11 mouse cellular contexts compared by ENCODE assay signal in genomic region chr9:113415511-113415931, GRCm38 (mm10).
DNase-seq lines count a peak whose midpoint lies in the region; ATAC-seq lines count a peak whose summit lies in the region.
"Had no signal": no experiment of that assay in that cellular context is flagged by ENCODE, and none has a peak within 500 bp of the region (broad histone marks: within the 10 kb centered on the region; RNA-seq: fewer than 3 reads in every experiment).

No protein-coding gene starts in this region.

- H3K9me3 ChIP-seq in lung, embryonic 16.5 days (ENCODE audit: control insufficient read depth, low read length) = no peaks in the 10 kb centered on the region
- no peaks in the 10 kb centered on the region for H3K9me3 ChIP-seq in forebrain, embryonic 16.5 days (ENCODE audit: control insufficient read depth, low read length)

- no peaks in the 10 kb centered on the region for H3K27me3 ChIP-seq in lung, embryonic 16.5 days (ENCODE audit: control insufficient read depth, insufficient read depth, low read depth, low read length)
- H3K27me3 ChIP-seq in forebrain, embryonic 16.5 days (replicated peaks; ENCODE audit: control insufficient read depth, insufficient read depth, low read length) = no peaks in the 10 kb centered on the region

- no peaks in the 10 kb centered on the region for H3K36me3 ChIP-seq in lung, embryonic 16.5 days (ENCODE audit: control insufficient read depth, insufficient read depth, low read length)
- H3K36me3 ChIP-seq in forebrain, embryonic 16.5 days (ENCODE audit: control insufficient read depth, insufficient read depth) = no peaks in the 10 kb centered on the region

- ATAC-seq in lung, embryonic 16.5 days (ENCODE audit: low read depth) = peak; percentile 31; the same call in 1 of the 2 replicates
- peak; percentile 52 for ATAC-seq in forebrain, embryonic 16.5 days
- ATAC-seq: intestine, embryonic 16.5 days had no signal

- DNase-seq in lung, adult 18-20 months = no peak
- DNase-seq in embryo, embryonic 11 days = peak; percentile 19
- peak; percentile 9 for DNase-seq in retina, embryonic 14.5 days (ENCODE audit: low spot score)
- no peak for DNase-seq in MN1 (ENCODE audit: low spot score)
- no peak for DNase-seq in kidney, adult 11 months
- DNase-seq: adrenal gland, postnatal 25 days had no signal

- H3K4me3 ChIP-seq in lung, embryonic 16.5 days (ENCODE audit: low read length) = no peak overlapping the region
- H3K4me3 ChIP-seq in forebrain, embryonic 16.5 days (replicated peaks; ENCODE audit: low read length) = no peak overlapping the region

- H3K27ac ChIP-seq in lung, embryonic 16.5 days (ENCODE audit: low read length) = no peak overlapping the region
- no peak overlapping the region for H3K27ac ChIP-seq in forebrain, embryonic 16.5 days (ENCODE audit: low read length)
- H3K27ac ChIP-seq: liver, embryonic 14.5 days; macrophage had no signal

- 28% methylated on average over 5 of the region's 5 CpGs for WGBS in lung, embryonic 16.5 days
- 13% methylated on average over 5 of the region's 5 CpGs for WGBS in forebrain, embryonic 16.5 days

- peaks cover 5% of the 10 kb centered on the region for H3K4me1 ChIP-seq in lung, embryonic 16.5 days (replicated peaks; ENCODE audit: control insufficient read depth, insufficient read depth, low read length)
- H3K4me1 ChIP-seq in forebrain, embryonic 16.5 days (replicated peaks; ENCODE audit: control insufficient read depth, insufficient read depth, low read length) = peaks cover 11% of the 10 kb centered on the region

- no peak overlapping the region for H3K4me2 ChIP-seq in lung, embryonic 16.5 days (ENCODE audit: low read depth, low read length)
- no peak overlapping the region for H3K4me2 ChIP-seq in forebrain, embryonic 16.5 days (ENCODE audit: low read length)

- H3K9ac ChIP-seq in lung, embryonic 16.5 days (ENCODE audit: low read length) = no peak overlapping the region
- H3K9ac ChIP-seq in forebrain, embryonic 16.5 days (replicated peaks; ENCODE audit: low read depth, low read length) = 0 out of 2 replicates have a peak overlapping the region, but pooled peaks have one; percentile 23
- H3K9ac ChIP-seq: liver, embryonic 14.5 days had no signal

Comparison
In these comparisons a context has a peak if more than half of its experiments do, and no peak if none do; other contexts are left out.
1. DNase-seq: peak in embryo, embryonic 11 days (single experiment) and retina, embryonic 14.5 days (single experiment); none in lung, adult 18-20 months (0 of 2), MN1 (single experiment) and kidney, adult 11 months (single experiment).